Mouse (Mus musculus): ENCODE measurements around the gene Pde10a. TPM values are rescaled to one million over a fixed set of nuclear protein-coding genes. Genes with fewer than 3 reads are reported as not detected.

The Pde10a gene
- total and polyA plus RNA-seq, 3 experiments = 0.04 to 0.41 (median 0.21) TPM

DNA sequence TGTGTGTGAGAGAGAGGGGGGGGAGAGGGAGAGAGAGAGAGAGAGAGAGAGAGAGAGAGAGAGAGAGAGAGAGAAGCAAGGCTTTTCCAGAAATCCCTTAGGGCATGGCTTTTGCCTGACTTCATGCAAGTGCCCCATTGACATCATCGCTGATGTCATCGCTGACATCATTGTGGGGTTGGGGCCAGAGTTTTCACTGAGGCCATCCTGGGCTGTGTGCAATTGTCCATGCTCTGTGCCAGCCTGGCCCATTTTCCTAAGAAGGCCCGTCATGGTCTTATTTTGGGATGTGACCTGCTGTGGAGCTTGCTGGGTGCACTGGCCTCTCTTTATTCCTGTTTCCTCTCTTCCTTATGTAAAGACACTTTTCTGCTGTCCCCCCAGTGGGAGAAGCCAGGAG lies 290.2 kb downstream of the Pde10a start:
- Histone ChIP-seq H3K9ac (ENCODE audit: insufficient read depth, low read depth) (no peak overlapping the region), H3K4me2 (ENCODE audit: insufficient read depth, low read depth, poor library complexity, severe bottlenecking) (no peak overlapping the region), H3K9me3 (replicated peaks; ENCODE audit: low read length) (no peaks in the 10 kb centered on the region), H3K27me3 (replicated peaks) (no peaks in the 10 kb centered on the region), H3K79me2 (replicated peaks; ENCODE audit: control insufficient read depth, extremely low read depth, insufficient read depth, poor library complexity, severe bottlenecking) (no peaks in the 10 kb centered on the region), H3K36me3 (replicated peaks in 1 of 2; ENCODE audit: control insufficient read depth in 1 of 2, insufficient read depth in 1 of 2, low read length in 1 of 2) (no peaks in the 10 kb centered on the region), H3K27ac (ENCODE audit: insufficient read depth, low read depth) (no peak overlapping the region), H3K4me3 (replicated peaks in 1 of 3; ENCODE audit: low read depth in 2 of 3, low read length in 2 of 3, poor library complexity in 1 of 3) (no peak overlapping the region), H3K4me1 (ENCODE audit: control insufficient read depth in 1 of 2, insufficient read depth in 2 of 2) (peaks cover 12 to 40% of the 10 kb centered on the region in 2 experiments)
- no peak for DNase-seq (ENCODE audit: extremely low read depth)
- TF ChIP-seq POLR2AphosphoS2 (IDR thresholded peaks at IDR 0.05; ENCODE audit: low read depth, low read length) (no peak), ZC3H11A (IDR thresholded peaks at IDR 0.05; ENCODE audit: low read depth, low read length) (no peak), MXI1 (IDR thresholded peaks at IDR 0.05; ENCODE audit: low read depth, low read length) (no peak), ZKSCAN1 (IDR thresholded peaks at IDR 0.05; ENCODE audit: borderline replicate concordance, low read depth, low read length) (no peak), ELF1 (IDR thresholded peaks at IDR 0.05; ENCODE audit: low read depth, low read length) (no peak), USF1 (IDR thresholded peaks at IDR 0.05; ENCODE audit: low read depth, low read length) (no peak), CHD1 (IDR thresholded peaks at IDR 0.05; ENCODE audit: low read depth, low read length) (no peak), SIN3A (IDR thresholded peaks at IDR 0.05; ENCODE audit: low read length) (no peak), MYC (IDR thresholded peaks at IDR 0.05; ENCODE audit: low read depth, low read length) (no peak), TCF12 (IDR thresholded peaks at IDR 0.05; ENCODE audit: low read depth, low read length) (no peak), NELFE (IDR thresholded peaks at IDR 0.05; ENCODE audit: low read depth, low read length) (no peak), IRF4 (IDR thresholded peaks at IDR 0.05; ENCODE audit: low read depth, low read length) (no peak), RCOR1 (conservative IDR thresholded peaks at IDR 0.05; ENCODE audit: low read depth, low read length) (no peak), ZMIZ1 (IDR thresholded peaks at IDR 0.05; ENCODE audit: low read depth, low read length) (no peak)
- dilution Hi-C loops (cut with MboI; ENCODE audit: extremely low pct_ligation_motif_present, extremely low pct_unique_long_range_greater_than_20kb, low sequenced_read_pairs) (no loop called here), in situ Hi-C loops (cut with MboI; ENCODE audit: low pct_ligation_motif_present, low pct_unique_long_range_greater_than_20kb, low sequenced_read_pairs) (no loop called here)

DNA sequence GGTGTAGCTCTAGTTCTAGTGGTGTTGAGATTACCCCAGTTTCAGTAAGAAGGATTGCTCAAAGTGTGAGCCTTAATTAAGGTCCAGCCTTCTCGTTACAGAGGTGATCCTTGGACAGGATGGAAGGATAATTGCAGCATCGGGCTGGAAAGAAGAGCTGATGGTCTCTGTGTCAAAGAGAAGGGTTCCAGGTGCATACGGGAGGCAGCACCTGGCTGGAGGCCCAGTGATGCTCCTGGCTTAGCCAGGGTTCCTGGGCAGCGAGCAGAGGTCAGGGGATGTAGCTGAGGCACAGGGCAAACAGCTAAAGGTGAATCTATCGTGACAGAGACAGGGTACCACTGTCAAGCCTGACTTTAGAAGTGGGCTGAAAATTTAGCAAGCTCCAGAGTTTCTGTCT lies 290.7 kb downstream of the Pde10a start:
- no peak overlapping the region for H3K4me2 ChIP-seq (ENCODE audit: insufficient read depth, low read depth, poor library complexity, severe bottlenecking)
- H3K27me3 ChIP-seq (replicated peaks) = no peaks in the 10 kb centered on the region
- H3K27ac ChIP-seq (ENCODE audit: insufficient read depth, low read depth) = no peak overlapping the region
- TF ChIP-seq ZC3H11A (IDR thresholded peaks at IDR 0.05; ENCODE audit: low read depth, low read length) (no peak), USF1 (IDR thresholded peaks at IDR 0.05; ENCODE audit: low read depth, low read length) (no peak), CTCF (conservative IDR thresholded peaks at IDR 0.05 in 1 of 2, IDR thresholded peaks at IDR 0.05 in 1 of 2; ENCODE audit: low read depth in 2 of 2, low read length in 2 of 2) (no peak), ZMIZ1 (IDR thresholded peaks at IDR 0.05; ENCODE audit: low read depth, low read length) (no peak), MXI1 (IDR thresholded peaks at IDR 0.05; ENCODE audit: low read depth, low read length) (no peak), POLR2AphosphoS2 (IDR thresholded peaks at IDR 0.05; ENCODE audit: low read depth, low read length) (no peak), RCOR1 (conservative IDR thresholded peaks at IDR 0.05; ENCODE audit: low read depth, low read length) (no peak), ETS1 (conservative IDR thresholded peaks at IDR 0.05; ENCODE audit: low read depth, low read length) (no peak), ELF1 (IDR thresholded peaks at IDR 0.05; ENCODE audit: low read depth, low read length) (no peak), PAX5 (IDR thresholded peaks at IDR 0.05; ENCODE audit: low read length) (no peak), GABPA (IDR thresholded peaks at IDR 0.05; ENCODE audit: insufficient replicate concordance, low read depth, low read length) (no peak), TCF12 (IDR thresholded peaks at IDR 0.05; ENCODE audit: low read depth, low read length) (no peak)
- H3K4me3 ChIP-seq (replicated peaks in 1 of 3; ENCODE audit: low read depth in 2 of 3, low read length in 2 of 3, poor library complexity in 1 of 3) = no peak overlapping the region
- no peaks in the 10 kb centered on the region for H3K36me3 ChIP-seq (replicated peaks in 1 of 2; ENCODE audit: control insufficient read depth in 1 of 2, insufficient read depth in 1 of 2, low read length in 1 of 2)
- in situ Hi-C loops (cut with MboI; ENCODE audit: low pct_ligation_motif_present, low pct_unique_long_range_greater_than_20kb, low sequenced_read_pairs) = no loop called here
- H3K9me3 ChIP-seq (replicated peaks; ENCODE audit: low read length) = no peaks in the 10 kb centered on the region
- DNase-seq (ENCODE audit: extremely low read depth) = no peak
- H3K79me2 ChIP-seq (replicated peaks; ENCODE audit: control insufficient read depth, extremely low read depth, insufficient read depth, poor library complexity, severe bottlenecking) = no peaks in the 10 kb centered on the region
- H3K9ac ChIP-seq (ENCODE audit: insufficient read depth, low read depth) = no peak overlapping the region
- H3K4me1 ChIP-seq (ENCODE audit: control insufficient read depth in 1 of 2, insufficient read depth in 2 of 2) = peaks cover 12 to 40% of the 10 kb centered on the region in 2 experiments
- dilution Hi-C loops (cut with MboI; ENCODE audit: extremely low pct_ligation_motif_present, extremely low pct_unique_long_range_greater_than_20kb, low sequenced_read_pairs) = no loop called here

Measured in CH12.LX (cell line).